Mouse (Mus musculus) T-helper 1 cell (primary cell): ENCODE results near the gene Met.

ENCODE experiments used
- in situ Hi-C: fragments of 300-600 bp; cut with MboI, MseI; formaldehyde crosslinking; loops from one replicate; pipeline ENCODE4 v1.15.1; 2025; ENCODE audit warnings: high pct_unique_total_duplicates

Met gene

GRCm38 (mm10) chr6:17548786-17549185 is 85.2 kb downstream of the Met start:
- in situ Hi-C loops, result no loop called here

GRCm38 (mm10) chr6:17549645-17550044 is 86.0 kb downstream of the Met start:
- in situ Hi-C loops, result loop anchor here (10.0 kb wide), 1 partner anchor 865 kb away; no protein-coding TSS in a partner anchor

GRCm38 (mm10) chr6:17554263-17554662 is 90.7 kb downstream of the Met start:
- in situ Hi-C loops, result loop anchor here (10.0 kb wide), 1 partner anchor 861 kb away; no protein-coding TSS in a partner anchor

- in situ Hi-C loops, result loop anchor here (10.0 kb wide), 1 partner anchor 860 kb away; no protein-coding TSS in a partner anchor
These were observed 91.2 kb downstream of the Met start for GRCm38 (mm10) chr6:17554757-17555156.

- in situ Hi-C loops, result loop anchor here (10.0 kb wide), 1 partner anchor 859 kb away; no protein-coding TSS in a partner anchor
These were observed 92.1 kb downstream of the Met start for GRCm38 (mm10) chr6:17555719-17556118.

GRCm38 (mm10) chr6:17559657-17560056 is 96.1 kb downstream of the Met start:
- in situ Hi-C loops, result loop anchor here (10.0 kb wide), 1 partner anchor 855 kb away; no protein-coding TSS in a partner anchor

GRCm38 (mm10) chr6:17561347-17561746 is 97.7 kb downstream of the Met start:
- in situ Hi-C loops, result no loop called here

- in situ Hi-C loops, result no loop called here
These were observed 98.3 kb downstream of the Met start for GRCm38 (mm10) chr6:17561886-17562285.

- in situ Hi-C loops, result no loop called here
These were observed 99.0 kb downstream of the Met start for GRCm38 (mm10) chr6:17562472-17563088.

GRCm38 (mm10) chr6:17568702-17569352 is 105.2 kb downstream of the Met start:
- in situ Hi-C loops, result no loop called here

- in situ Hi-C loops, result no loop called here
These were observed 109.6 kb downstream of the Met start for GRCm38 (mm10) chr6:17573227-17573626.

GRCm38 (mm10) chr6:17573732-17574131 is 110.1 kb downstream of the Met start:
- in situ Hi-C loops, result no loop called here

- in situ Hi-C loops, result no loop called here
These were observed 114.6 kb downstream of the Met start for GRCm38 (mm10) chr6:17578092-17578760.

- in situ Hi-C loops, result loop anchor here (10.0 kb wide), 1 partner anchor 556 kb away; no protein-coding TSS in a partner anchor
These were observed 116.7 kb downstream of the Met start for GRCm38 (mm10) chr6:17580349-17580748.

- in situ Hi-C loops, result loop anchor here (10.0 kb wide), 1 partner anchor 559 kb away; no protein-coding TSS in a partner anchor
These were observed 120.4 kb downstream of the Met start for GRCm38 (mm10) chr6:17583982-17584381.

GRCm38 (mm10) chr6:17589049-17589952 is 125.7 kb downstream of the Met start:
- in situ Hi-C loops, result loop anchor here (5.0 to 10.0 kb wide), 2 partner anchors 227 to 564 kb away; no protein-coding TSS in a partner anchor

- in situ Hi-C loops, result loop anchor here (5.0 to 10.0 kb wide), 2 partner anchors 228 to 565 kb away; no protein-coding TSS in a partner anchor
These were observed 126.5 kb downstream of the Met start for GRCm38 (mm10) chr6:17589953-17590627.

GRCm38 (mm10) chr6:17593971-17594370 is 130.4 kb downstream of the Met start:
- in situ Hi-C loops, result no loop called here

GRCm38 (mm10) chr6:17595712-17596462 is 132.3 kb downstream of the Met start:
- in situ Hi-C loops, result no loop called here

GRCm38 (mm10) chr6:17599373-17599772 is 135.8 kb downstream of the Met start:
- in situ Hi-C loops, result no loop called here
